Mouse (Mus musculus) adrenal gland, adult 18-20 months (tissue): ENCODE measurements around the gene Cpsf4. TPM values are rescaled to one million over a fixed set of nuclear protein-coding genes. Genes with fewer than 3 reads are reported as not detected.
"Not testable (repeated sequence)": the region's sequence is repeated elsewhere in the genome, so short reads cannot be mapped to it uniquely, and the experiment has no call there.

Experiments
- DNase-seq, 2 experiments: peaks; one replicate each; pipeline ENCODE4 v3.0.0; 2021 to 2022; ENCODE audit warnings: low spot score in 2 of 2
- total RNA-seq, 2 experiments: library from RNA; stranded (reverse); gene quantifications; 1 replicate in 1 of 2; 2 replicates in 1 of 2; pipeline ENCODE4 v1.2.3; 2021

Gene Cpsf4
- total RNA-seq, 2 experiments from 2014 or later = 19.9 to 22.5 TPM

GRCm38 (mm10) chr5:145218671-145219070, 51.7 kb downstream of the Cpsf4 start:
- DNase-seq = no peak

GRCm38 (mm10) chr5:145219981-145220380, 53.0 kb downstream of the Cpsf4 start:
- no peak for DNase-seq

GRCm38 (mm10) chr5:145222840-145223239, 55.8 kb downstream of the Cpsf4 start:
- no peak for DNase-seq

- no peak for DNase-seq
Observed at GRCm38 (mm10) chr5:145223395-145223794, 56.4 kb downstream of the Cpsf4 start.

- no peak for DNase-seq
Observed at GRCm38 (mm10) chr5:145226453-145226852, 59.4 kb downstream of the Cpsf4 start.

- DNase-seq = not testable (repeated sequence)
Observed at GRCm38 (mm10) chr5:145229283-145229682, 62.3 kb downstream of the Cpsf4 start.

- DNase-seq = no peak
Observed at GRCm38 (mm10) chr5:145230641-145231040, 63.6 kb downstream of the Cpsf4 start.

- peak; percentile 96 to 97 for DNase-seq
Observed at GRCm38 (mm10) chr5:145231367-145231871, 64.4 kb downstream of the Cpsf4 start, which contains the start of gene Zfp655. Gene Zfp655, plus strand, starts transcription at chr5:145231715.

Other genes starting within 250 kb of the Cpsf4 start
- 10 to 100 TPM; 18.3 to 18.4 TPM for gene Smurf1, start 201.4 kb upstream of the Cpsf4 start, total RNA-seq
- not detected for gene Gm4871, start 134.5 kb upstream of the Cpsf4 start, total RNA-seq
- gene 1700018F24Rik, start 124.2 kb upstream of the Cpsf4 start, total RNA-seq = not detected
- 100 to 1,000 TPM; 131 to 134 TPM for gene Arpc1a, start 83.4 kb upstream of the Cpsf4 start, total RNA-seq
- gene Kpna7, start 83.2 kb upstream of the Cpsf4 start, total RNA-seq = not detected
- gene Arpc1b, start 53.0 kb upstream of the Cpsf4 start, total RNA-seq = 100 to 1,000 TPM; 210 to 225 TPM
- 10 to 100 TPM; 77.4 to 84.6 TPM for gene Pdap1, start 27.0 kb upstream of the Cpsf4 start, total RNA-seq
- 100 to 1,000 TPM; 103 to 110 TPM for gene Bud31, start 26.9 kb upstream of the Cpsf4 start, total RNA-seq
- gene Ptcd1, start 105 bp upstream of the Cpsf4 start, total RNA-seq = 10 to 100 TPM; 22.1 to 23.1 TPM
- gene Atp5j2, start 24.8 kb downstream of the Cpsf4 start, total RNA-seq = 100 to 1,000 TPM; 493 to 672 TPM
- 10 to 100 TPM in 1 of 2 experiments, 1 to 10 TPM in 1; 9.5 to 10.9 TPM for gene Zkscan14, start 34.7 kb downstream of the Cpsf4 start, total RNA-seq
- gene Zkscan5, start 37.3 kb downstream of the Cpsf4 start, total RNA-seq = 10 to 100 TPM in 1 of 2 experiments, 1 to 10 TPM in 1; 9.2 to 10.6 TPM
- 10 to 100 TPM; 46.2 to 59.3 TPM for gene Zfp655, start 64.5 kb downstream of the Cpsf4 start, total RNA-seq
- 10 to 100 TPM; 15.4 to 16.6 TPM for gene Zscan25, start 113.3 kb downstream of the Cpsf4 start, total RNA-seq
- not detected for gene Cyp3a57, start 178.1 kb downstream of the Cpsf4 start, total RNA-seq